Mouse (Mus musculus): ENCODE results near the gene Tmbim6.
"Not testable (repeated sequence)": the region's sequence is repeated elsewhere in the genome, so short reads cannot be mapped to it uniquely, and the experiment has no call there.

Gene Tmbim6

DNA sequence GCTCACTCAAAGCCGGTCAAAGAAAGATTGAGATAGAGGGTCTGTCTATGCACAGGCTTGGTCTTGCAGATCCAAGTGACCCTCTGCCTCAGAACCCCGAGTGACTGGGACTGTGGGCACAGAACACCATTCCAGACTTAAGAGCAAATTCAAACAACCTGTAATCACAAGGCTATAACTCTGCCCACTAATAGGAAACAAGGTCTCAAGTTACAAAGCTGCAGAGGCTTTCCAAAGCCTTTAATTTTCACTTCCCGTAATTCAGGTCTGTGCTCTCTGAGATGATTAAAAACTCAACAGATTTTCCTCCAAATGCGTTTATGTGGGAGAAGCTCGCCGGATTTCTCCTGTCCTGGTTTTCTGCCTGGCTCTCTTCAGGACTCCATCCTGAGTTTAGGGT is 8.6 kb upstream of the Tmbim6 start:
- peak; percentile 76 for DNase-seq

DNA sequence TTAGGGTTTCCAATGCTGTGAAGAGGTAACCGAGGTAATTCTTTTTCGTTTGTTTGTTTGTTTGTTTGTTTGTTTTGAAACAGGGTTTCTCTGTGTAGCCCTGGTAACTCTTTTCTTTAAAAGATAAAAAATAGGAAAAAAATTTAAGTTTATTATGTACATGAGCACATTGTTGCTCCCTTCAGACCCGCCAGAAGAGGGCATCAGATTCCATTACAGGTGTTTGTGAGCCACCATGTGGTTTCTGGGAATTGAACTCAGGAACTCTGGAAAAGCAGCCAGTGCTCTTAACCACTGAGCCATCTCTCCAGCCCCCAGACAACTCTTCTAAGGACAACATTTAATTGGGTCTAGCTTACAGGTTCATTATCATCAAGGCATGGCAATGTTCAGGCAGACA is 6.6 kb upstream of the Tmbim6 start:
- not testable (repeated sequence) for DNase-seq

DNA sequence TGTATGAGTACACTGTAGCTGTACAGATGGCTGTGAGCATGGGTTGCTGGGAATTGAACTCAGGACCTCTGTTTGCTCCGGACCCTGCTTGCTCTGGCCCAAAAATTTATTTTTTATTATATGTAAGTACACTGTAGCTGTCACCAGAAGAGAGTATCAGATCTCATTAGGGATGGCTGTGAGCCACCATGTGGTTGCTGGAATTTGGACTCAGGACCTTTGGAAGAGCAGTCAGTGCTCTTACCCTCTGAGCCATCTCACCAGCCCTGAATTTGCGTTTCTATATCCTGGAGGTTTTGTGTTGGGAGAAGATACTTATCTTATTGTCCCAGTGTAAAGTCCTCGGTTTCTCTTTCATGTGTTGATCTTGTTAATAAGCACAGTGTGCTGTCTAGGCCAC is 5.9 kb upstream of the Tmbim6 start:
- no peak for DNase-seq

DNA sequence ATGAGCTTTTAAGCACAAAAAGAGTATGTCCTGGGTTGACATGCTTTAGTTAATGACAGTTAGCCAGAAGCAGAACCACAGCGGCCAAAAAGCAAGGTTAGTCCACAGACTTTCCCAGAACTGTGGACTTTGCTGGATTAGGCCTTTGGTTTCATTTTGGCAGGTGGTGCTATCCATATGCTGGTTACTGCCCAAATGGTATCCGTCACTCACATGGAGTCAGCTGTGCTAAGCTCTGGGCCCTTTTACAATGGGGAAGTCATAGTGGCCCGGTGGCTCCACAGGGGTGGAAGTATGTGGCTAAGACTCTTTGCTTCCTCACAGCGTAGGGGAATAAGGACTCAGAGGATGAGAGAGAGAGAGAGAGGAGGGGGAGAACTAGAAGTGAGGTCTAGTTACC is 4.7 kb upstream of the Tmbim6 start:
- peak; percentile 91 for DNase-seq

DNA sequence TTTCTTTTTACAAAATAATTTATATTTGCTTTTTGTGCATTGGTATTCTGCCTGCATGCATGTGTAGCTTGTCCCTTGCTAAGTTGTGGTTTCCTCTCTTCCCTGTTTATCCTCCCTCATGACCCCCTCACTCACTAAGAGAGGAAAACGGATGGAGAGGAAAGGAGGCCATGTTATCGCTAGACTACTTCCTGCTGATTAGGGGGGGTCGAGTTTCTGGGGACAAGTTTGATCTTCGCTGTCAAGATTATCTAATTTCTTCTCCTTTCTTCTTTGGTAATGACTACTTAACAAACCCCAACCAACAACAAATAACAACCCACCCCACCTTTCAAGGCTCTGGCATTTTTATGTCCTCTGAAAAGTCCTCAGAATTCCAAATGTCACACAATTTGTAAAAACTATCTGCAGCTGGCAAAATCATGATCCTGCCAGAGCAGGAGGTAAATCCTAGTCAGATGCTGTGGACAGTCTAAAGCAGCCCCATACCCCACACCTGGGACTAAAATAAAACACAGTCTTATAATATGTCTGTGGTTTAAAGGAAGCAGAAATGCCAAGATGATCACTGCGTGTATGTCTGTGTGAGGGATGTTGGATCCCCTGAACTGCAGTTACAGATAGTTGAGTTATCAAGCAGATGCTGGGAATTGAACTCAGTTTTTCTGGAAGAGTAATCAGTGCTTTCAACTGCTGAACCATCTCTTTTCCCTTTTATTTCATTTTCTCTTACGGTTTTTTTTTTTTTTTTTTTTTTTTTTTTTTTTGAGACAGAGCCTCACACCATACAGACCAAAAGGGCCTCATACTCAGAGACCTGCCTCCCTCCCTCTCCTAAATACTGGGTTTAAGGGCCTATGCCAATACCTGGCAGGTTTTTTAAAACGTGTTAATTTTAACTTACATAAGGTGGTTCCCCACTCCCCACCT is 1.9 kb upstream of the Tmbim6 start:
- no peak for DNase-seq

DNA sequence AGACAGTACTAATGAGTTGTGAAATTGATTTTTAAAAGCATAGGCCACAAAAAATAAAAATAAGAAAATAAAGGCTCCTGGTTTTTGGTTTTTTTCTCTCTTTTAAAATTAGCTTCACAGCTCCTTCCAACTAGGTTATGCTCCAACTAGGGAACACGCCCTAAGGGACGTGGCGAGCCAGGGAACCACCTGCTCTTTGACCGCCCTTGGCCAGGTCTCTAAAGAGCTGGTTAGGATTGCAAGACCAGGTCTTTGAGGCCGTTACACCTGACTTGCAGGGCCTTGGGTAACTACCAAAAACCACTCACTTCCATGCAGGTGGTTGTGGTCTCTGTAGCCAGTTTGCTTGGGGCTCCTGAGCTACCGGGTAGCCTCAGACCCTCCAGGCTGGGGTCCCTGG is 707 bp upstream of the Tmbim6 start:
- DNase-seq = no peak

DNA sequence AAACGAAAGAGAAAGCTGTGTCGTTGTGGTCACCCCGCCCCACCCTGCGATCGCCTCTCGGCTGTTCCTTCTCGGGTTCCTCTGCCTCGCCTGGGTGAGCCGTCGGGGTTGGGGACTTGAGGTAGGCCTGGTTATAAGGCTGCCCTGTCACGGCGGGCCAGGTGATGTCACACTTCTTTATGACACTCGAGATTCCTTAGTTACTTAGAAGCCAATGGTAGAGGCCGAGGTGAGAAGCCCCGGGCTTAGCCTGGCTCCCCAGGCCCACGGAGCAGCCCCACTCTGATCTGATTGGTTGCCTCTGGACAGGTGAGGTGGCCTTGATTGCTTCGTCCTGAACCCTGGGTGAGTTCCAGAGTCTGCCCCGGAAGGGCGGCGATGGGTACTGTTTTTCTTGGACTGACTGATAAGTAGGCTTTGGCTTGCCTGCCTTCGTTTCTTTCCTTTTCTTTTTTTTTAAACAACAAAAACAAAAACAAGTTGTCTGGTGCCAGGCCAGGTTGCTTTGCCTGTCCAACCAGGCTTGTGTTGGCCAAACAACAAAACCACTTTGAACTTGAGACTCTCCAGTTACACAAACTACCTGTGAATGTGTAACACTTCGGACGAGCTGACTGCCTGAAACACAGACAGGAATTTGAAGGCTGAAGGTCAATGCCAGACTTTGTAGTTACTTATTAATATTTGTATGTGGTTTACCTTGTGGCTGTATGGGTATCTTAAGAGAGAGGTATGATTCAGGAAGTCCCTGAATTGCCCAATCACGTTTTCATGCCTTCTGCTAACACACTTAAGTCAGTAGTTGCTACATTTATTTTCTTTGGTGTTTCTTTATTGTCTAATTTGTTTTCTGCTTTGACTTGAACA is 937 bp downstream of the Tmbim6 start:
- DNase-seq = peak; percentile 99

DNA sequence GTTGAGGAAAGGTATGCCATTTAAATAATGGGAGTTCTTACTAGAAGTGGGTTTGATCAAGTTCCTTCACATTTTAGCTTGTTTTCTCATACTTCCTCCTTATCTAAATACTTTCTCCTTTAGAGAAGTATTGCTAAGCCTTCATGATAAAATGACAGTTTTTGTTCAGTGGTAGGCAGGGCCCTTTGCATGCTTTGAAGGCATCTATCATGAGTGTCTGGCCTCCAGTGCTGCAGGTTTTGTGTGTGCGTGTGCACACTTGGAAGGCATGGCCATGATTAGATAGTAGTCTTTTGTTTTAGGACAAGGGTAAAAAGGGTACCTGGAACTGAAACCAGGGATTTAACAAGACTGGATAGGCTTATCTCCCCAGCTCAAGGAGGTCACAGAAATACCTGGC is 3.8 kb downstream of the Tmbim6 start:
- no peak for DNase-seq

DNA sequence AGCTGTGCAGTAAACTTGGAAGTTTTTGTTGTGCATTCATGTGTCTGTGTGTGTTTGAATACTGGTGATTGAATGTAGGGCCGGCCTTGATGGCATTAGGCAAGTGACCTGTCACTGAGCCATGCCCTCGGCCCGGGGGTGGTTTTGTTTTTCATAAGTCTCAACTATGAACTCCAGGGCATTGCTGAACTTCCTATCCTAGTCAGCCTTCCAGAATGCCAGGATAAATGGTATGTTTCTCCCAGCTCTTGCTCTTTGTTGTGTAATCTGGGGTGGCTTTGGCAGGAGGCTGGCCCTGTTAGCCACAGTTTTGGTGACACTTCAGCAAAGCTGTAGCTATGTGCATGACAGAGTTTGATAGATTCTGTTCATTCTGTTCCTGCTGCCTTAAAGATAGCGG is 4.2 kb downstream of the Tmbim6 start:
- DNase-seq = no peak

DNA sequence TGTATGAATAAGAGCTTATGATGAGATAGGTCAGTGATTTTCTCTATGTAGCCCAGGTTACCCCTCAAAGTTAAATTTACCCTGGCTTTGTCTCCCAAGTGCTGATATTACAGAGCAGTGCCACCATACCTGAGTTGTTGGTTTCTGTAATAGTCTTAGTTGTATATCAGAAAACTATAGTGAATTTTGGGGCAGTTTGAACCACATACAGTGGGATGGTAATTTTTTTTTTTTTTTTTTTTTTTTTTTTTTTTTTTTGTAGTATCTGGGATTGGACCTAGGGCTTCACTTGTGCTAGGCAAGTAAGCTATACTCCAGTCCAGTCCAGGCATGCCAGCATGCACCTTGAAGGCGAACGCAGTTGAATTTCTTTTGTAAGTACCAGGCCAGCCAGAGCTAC is 4.9 kb downstream of the Tmbim6 start:
- no peak for DNase-seq

DNA sequence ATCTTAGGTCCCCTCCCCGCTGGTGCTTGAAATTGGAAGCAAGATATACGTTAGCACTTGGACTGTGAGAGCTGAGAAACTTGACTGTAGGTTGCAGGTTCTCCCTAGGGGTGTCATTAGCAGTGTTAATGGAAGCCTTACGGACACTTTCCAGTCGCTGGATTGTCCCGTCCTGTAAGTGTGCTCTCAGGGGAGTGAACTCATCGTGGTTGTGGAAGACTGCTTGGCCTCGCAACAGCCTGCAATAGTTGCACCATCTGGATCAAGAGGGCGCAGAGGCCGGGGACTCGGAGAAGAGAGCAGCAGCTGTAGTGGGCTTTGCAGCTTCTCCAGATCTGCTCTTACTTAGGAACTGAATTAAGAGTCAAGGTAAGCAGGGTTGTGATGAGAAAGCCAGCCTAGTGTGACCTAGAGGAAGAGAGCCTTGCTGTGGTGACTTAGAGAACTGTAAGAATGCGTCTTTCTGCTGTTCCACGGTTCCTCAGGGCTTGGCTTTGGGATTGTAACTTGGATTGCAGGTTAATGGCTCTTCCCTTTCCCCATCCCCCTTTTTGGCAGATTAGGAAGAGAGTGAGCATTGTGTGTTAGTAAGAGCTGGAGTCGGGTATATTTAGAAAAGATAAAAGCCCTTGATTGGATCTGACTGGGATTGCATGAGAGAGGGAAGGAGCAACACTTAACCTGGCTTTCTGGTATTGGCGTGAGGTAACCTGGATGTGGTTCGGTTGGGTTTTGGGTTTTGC is 7.0 kb downstream of the Tmbim6 start:
- DNase-seq = peak; percentile 95

DNA sequence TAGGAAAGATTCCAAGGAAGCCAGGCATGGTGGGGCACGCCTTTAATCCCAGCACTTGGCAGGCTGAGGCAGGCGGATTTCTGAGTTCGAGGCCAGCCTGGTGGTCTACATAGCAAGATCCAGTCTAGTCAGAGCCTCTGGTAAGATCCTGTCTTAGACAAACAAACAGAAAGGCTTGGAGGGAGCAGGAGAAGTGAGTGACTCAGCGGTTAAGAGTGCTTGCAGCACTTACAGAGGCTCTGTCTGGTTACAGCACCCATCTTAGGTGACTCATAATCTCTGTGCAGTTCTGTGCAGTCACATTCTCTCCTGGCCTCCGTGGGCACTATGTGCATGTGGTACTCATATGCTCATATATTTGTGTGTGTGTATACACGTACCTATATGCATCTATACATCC is 7.9 kb downstream of the Tmbim6 start:
- DNase-seq = no peak

DNA sequence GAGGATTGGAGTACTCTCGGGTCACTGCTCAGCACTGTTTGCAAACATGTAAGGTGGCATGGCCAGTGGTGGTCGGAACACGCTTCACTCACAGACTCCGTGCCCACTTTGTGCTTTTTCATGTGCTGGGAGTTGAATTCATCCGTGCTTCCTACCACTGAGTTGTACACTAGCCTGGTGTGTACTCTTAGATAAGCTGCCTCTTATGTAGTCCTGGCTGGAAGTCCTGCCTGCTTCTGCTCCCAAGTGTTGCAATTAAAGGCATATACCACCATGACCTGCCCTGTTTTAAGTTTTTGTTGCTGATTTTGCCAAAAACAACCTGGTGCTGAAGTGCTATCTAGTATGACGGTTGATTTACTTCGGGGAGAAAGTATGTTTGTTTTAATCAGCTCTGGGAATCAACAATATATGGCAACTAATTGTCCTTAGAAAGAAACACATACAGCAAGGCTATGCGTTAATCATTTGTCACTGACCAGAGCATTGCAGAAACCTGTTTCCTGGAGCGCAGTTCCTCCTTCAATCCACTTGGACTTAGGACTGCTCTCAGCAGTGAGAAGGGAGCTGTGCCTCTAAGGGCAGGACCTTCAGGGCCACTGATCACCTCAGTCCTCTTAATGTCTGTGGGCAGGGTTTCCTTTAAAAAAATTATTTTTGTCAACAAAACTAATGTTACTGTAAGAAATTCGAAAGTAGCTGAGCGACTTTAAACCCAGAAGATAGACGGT is 10.6 kb downstream of the Tmbim6 start:
- no peak for DNase-seq

DNA sequence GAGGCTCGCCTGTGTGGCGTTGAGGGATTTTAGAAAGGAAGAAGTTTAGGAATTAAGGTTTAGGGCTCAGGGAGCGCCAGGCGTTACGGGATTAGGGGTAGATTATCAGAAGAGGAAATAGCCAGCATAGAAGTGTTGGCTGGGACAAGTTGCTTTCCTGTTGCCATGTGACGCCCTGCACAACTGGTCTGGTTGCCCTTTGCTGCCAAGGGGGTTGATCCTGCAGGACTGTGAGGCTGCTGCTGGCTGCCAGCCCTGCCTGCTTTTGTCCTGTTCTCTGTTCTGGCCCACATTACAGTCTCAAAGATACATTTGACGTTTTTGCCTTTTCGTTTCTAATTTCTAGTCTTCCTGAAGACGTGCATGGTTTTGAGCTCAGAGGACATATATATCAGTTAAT is 12.5 kb downstream of the Tmbim6 start:
- peak; percentile 97 for DNase-seq

DNA sequence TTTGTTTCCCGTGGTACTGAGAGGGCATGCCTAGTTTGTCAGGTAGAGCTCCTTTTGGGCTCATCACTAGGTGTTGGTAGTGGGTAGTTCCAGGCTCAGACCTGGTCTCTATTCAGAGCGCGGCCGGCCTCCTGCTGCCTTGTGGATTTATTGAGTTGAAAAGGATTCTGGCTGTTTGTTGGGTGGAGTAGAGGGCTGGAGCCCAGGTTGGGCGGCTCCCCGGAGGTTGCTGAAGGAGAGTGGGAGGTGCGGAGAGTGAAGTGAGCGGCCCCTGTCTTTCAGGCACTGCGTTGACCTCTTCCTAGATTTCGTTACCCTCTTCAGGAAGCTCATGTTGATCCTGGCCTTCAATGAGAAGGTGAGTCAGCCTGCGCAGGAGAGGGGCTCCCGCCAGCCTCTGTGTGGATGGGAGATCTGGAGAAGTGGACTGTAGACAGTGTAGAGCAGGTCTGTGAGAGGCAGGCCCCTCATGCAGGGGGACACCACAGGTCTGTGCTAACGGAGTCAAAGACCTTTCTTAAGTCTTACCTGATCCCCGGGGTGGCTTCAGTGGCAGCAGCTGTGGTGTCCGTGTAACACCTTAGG is 14.4 kb downstream of the Tmbim6 start:
- peak; percentile 91 for DNase-seq

DNA sequence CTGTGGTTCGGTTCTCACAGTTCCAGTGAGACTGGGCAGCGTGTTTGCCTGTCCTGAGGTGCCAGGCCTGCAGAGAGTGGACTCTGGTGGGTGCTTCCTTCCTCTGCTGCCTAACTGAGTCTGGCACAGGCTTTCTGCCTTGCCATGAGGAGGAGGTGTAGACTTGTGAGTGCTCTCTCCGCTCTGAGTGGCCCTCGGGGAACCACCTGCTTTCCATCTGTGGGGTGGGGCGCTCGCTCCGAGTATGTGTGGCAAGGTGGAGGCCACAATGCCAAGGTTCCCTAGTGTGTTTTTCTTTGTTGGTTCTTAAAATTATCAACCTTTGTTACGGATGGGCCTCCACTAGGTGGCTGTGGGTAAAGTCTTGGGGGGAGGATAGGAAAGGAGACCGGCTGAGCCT is 16.2 kb downstream of the Tmbim6 start:
- no peak for DNase-seq

DNA sequence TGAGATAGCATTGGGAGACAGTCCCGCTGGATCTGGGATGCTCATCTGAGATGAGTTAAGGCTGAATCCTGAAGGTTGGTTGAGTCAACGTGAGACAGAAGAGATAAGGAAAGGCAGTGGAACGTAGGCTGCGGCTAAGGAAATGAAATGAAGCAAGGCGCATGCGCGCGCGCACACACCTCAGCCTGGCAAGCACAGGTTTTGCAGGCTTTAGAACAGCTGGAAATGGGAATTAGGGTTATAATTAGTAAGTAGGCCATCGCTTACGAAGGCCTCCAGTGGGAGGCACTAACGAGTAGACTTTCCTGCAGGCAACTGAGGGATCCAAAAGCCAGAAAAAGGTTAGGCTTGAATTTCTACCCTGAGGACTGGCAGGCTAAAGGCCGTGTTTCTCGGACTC is 19.1 kb downstream of the Tmbim6 start:
- no peak for DNase-seq

DNA sequence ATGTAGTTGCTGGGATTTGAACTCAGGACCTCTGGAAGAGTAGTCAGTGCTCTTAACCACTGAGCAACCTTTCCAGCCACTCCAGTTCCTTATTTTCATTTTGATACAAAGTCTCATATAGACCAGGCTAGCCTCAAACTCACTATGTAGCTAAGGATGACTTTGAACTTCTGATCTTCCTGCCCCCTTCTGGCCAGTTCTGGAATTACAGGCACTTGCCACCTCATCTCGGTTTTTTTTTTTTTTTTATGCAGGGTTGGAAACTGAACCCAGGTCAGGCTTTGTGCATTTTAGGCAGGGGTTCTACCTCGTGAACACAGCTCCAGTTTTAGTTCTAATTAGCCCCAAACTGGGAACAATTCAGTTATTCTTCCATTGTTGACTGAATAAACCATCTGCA is 23.1 kb downstream of the Tmbim6 start:
- DNase-seq = no peak

DNA sequence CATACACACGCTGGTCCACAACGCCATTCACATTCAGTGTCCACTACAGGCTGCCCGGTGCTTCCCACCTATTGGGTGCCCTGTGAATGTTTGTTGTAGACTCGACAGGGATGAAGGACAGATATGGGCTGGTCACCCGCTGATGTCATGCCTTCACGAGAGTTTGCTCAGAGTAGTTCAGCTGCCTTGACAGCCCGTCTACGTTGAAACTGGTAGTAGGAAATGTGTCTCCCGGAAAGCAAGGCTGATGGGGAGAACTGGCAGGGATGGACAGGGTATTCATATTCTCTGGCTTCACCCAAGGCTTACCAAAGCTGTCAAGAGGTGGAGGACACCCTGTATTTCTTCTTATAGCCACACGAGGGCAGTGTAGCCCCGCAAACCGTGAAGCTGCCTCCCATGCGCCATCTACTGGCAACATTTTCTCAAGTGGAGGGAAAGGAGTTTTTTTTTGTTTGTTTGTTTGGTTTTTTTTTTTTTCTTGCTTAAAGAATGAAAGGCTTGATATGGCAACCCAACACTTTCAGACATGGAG is 23.7 kb downstream of the Tmbim6 start:
- DNase-seq = peak; percentile 96

DNA sequence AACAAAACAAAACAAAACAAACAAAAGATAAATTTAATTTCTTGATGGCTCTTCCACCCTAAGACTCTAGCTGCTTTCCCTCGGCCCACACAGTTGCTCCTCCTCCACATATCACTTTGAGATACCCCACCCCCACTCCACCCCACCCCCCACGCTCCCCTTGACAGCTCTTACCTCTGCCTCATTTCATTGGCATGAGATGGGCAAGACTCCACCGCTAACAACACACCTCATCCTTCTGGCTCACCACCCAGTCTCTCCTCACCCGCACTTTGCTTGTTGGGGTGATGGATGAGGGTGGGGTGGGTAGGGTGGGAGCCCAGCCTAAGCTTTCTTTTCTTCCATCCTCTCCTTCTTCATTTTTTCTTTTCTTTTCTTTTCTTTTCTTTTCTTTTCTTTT is 24.3 kb downstream of the Tmbim6 start:
- peak; percentile 92 for DNase-seq

DNA sequence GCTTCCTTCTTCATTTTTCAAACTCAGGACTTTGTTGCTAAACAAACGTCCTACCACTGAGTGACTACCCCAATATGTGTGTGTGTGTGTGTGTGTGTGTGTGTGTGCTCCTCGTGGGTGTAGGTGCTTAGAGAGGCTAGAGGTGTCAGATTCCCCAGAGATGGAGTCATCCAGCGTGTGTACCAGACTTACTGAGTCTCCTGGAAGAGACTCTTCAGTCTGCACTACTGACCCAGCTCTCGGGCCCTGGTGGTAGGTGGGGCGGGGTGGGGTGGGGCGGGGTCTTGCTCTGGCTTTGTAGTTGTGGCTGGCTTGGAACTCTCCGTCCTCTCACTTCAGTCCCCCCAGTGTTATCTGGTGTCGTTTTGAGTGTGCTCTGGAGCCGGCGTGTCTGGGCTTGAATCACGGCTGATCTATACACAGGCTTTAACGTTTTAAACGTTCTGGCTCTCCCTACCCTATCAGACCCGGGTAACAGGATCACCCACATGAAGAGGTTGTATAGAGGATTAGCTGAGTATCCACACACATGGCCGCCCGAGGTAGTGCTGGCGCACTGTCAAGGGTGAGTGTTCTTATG is 25.1 kb downstream of the Tmbim6 start:
- DNase-seq = no peak

DNA sequence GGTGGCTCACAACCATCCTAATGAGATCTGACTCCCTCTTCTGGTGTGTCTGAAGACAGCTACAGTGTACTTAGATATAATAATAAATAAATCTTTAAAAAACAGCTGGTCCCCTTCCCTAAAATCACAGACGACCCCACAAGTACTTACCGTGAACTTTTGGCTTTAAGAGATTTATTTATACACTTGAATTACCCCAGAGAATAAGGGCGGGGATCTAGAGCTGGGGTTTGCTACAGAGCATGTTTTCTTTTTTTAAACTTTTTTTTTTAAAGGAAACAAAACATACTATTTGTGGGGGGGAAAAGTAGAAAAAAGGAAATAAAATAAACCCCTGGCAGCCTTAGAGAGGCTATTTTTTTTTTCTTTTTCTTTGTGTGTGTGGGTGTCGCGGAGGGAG is 27.4 kb downstream of the Tmbim6 start:
- no peak for DNase-seq
